Comparison of ENCODE assay signal across 12 mouse cellular contexts in genomic region chr11:121544755-121545397, GRCm38 (mm10). TPM values are rescaled to one million over a fixed set of nuclear protein-coding genes. Genes with fewer than 3 reads are reported as not detected.
DNase-seq lines count a peak whose midpoint lies in the region; ATAC-seq lines count a peak whose summit lies in the region.
"Had no signal": no experiment of that assay in that cellular context is flagged by ENCODE, and none has a peak within 500 bp of the region (broad histone marks: within the 10 kb centered on the region; RNA-seq: fewer than 3 reads in every experiment).

No protein-coding gene starts in this region.

- intact Hi-C loops in left cerebral cortex, postnatal 14 days (cut with DNase I) = no loop called here

- peak; percentile 29 for DNase-seq in CD4-positive, CD25-positive, alpha-beta regulatory T cell, adult 2 months (ENCODE audit: low read depth, low spot score)
- DNase-seq in liver = no peak
- DNase-seq in liver, embryonic 13.5 days = no peak
- no peak for DNase-seq in retina, embryonic 14.5 days (ENCODE audit: low spot score)
- DNase-seq in left cerebral cortex, postnatal 14 days (ENCODE audit: low spot score in 2 of 2) = no peak
- DNase-seq: gastrocnemius, postnatal 10 days; right cerebral cortex, postnatal 14 days had no signal

- H3K4me1 ChIP-seq in liver, embryonic 12.5 days = peaks cover 80% of the 10 kb centered on the region
- peaks cover 83% of the 10 kb centered on the region for H3K4me1 ChIP-seq in liver, embryonic 13.5 days (replicated peaks)
- peaks cover 34% of the 10 kb centered on the region for H3K4me1 ChIP-seq in stomach, embryonic 16.5 days (ENCODE audit: control insufficient read depth, insufficient read depth, low read length)

- H3K36me3 ChIP-seq in liver, embryonic 12.5 days = peaks cover 39% of the 10 kb centered on the region
- H3K36me3 ChIP-seq in liver, embryonic 13.5 days = peaks cover 24% of the 10 kb centered on the region
- H3K36me3 ChIP-seq in stomach, embryonic 16.5 days (ENCODE audit: control insufficient read depth, insufficient read depth, low read length) = no peaks in the 10 kb centered on the region

- ATAC-seq in CD4-positive, CD25-positive, alpha-beta regulatory T cell, adult 4 months = no peak
- ATAC-seq in liver, embryonic 12.5 days = no peak
- no peak for ATAC-seq in liver, embryonic 13.5 days (ENCODE audit: low read depth)
- ATAC-seq in stomach, embryonic 16.5 days (ENCODE audit: insufficient read depth, low FRiP score) = peak; percentile 50; the same call in 1 of the 2 replicates

- no peak overlapping the region for H3K4me3 ChIP-seq in liver, embryonic 12.5 days
- no peak overlapping the region for H3K4me3 ChIP-seq in liver, embryonic 13.5 days (replicated peaks)
- no peak overlapping the region for H3K4me3 ChIP-seq in stomach, embryonic 16.5 days (replicated peaks; ENCODE audit: low read length)
- H3K4me3 ChIP-seq: hindbrain, embryonic 15.5 days had no signal

- no peaks in the 10 kb centered on the region for H3K27me3 ChIP-seq in liver, embryonic 12.5 days (replicated peaks)
- H3K27me3 ChIP-seq in liver, embryonic 13.5 days = no peaks in the 10 kb centered on the region
- no peaks in the 10 kb centered on the region for H3K27me3 ChIP-seq in stomach, embryonic 16.5 days (ENCODE audit: control insufficient read depth, insufficient read depth, low read length)
- H3K27me3 ChIP-seq: hindbrain, embryonic 15.5 days had no signal

- 0 out of 2 replicates have a peak overlapping the region, but pooled peaks have one; percentile 61 for H3K9ac ChIP-seq in liver, embryonic 12.5 days
- H3K9ac ChIP-seq in liver, embryonic 13.5 days = peak overlapping the region; percentile 42
- H3K9ac ChIP-seq in stomach, embryonic 16.5 days (ENCODE audit: low read length) = peak overlapping the region; percentile 53
- H3K9ac ChIP-seq: hindbrain, embryonic 15.5 days had no signal

- WGBS in liver, embryonic 12.5 days (ENCODE audit: insufficient replicate concordance) = 70% methylated on average over 7 of the region's 7 CpGs
- WGBS in liver, embryonic 13.5 days (ENCODE audit: insufficient replicate concordance) = 75% methylated on average over 7 of the region's 7 CpGs
- WGBS in stomach, embryonic 16.5 days = 44% methylated on average over 7 of the region's 7 CpGs

- H3K4me2 ChIP-seq in liver, embryonic 12.5 days = no peak overlapping the region
- H3K4me2 ChIP-seq in liver, embryonic 13.5 days = 0 out of 2 replicates have a peak overlapping the region, but pooled peaks have one; percentile 8
- H3K4me2 ChIP-seq in stomach, embryonic 16.5 days (ENCODE audit: low read depth, low read length) = peak overlapping the region; percentile 22; the same call in 1 of the 2 replicates
- H3K4me2 ChIP-seq: hindbrain, embryonic 15.5 days had no signal

- peak overlapping the region; percentile 97 for H3K27ac ChIP-seq in liver, embryonic 12.5 days
- H3K27ac ChIP-seq in liver, embryonic 13.5 days = peak overlapping the region; percentile 97
- H3K27ac ChIP-seq in stomach, embryonic 16.5 days (ENCODE audit: low read length) = peak overlapping the region; percentile 95
- H3K27ac ChIP-seq: hindbrain, embryonic 15.5 days had no signal

- H3K9me3 ChIP-seq in liver, embryonic 12.5 days (replicated peaks) = no peaks in the 10 kb centered on the region
- no peaks in the 10 kb centered on the region for H3K9me3 ChIP-seq in liver, embryonic 13.5 days (replicated peaks)
- H3K9me3 ChIP-seq in stomach, embryonic 16.5 days (replicated peaks; ENCODE audit: control insufficient read depth, low read length) = no peaks in the 10 kb centered on the region
- H3K9me3 ChIP-seq: hindbrain, embryonic 15.5 days had no signal

RNA-seq across cellular contexts. Expression of gene Zfp750, which starts 25.7 kb away (rescaled TPM):
- 1 to 10 TPM in 1 of 2 experiments, under 1 TPM in 1; 0.65 to 1.6 TPM for polyA plus RNA-seq in CD4-positive, CD25-positive, alpha-beta regulatory T cell, adult 4 months (2017; shearing (Covaris generic))
- polyA plus RNA-seq in liver, embryonic 12.5 days (2016; fragmentation: Nextera tagmentation; extraction: Ambion mirVana) = 0.24 and 0.35 TPM in 2 replicates
- polyA plus RNA-seq in liver, embryonic 13.5 days (2015; fragmentation: Nextera tagmentation; extraction: Ambion mirVana) = 0.22 and 0.30 TPM in 2 replicates
- polyA plus RNA-seq in stomach, embryonic 16.5 days (2015; fragmentation: Nextera tagmentation; extraction: Ambion mirVana) = 18.3 and 25.8 TPM in 2 replicates
- total RNA-seq in left cerebral cortex, postnatal 14 days (2021) = not detected
- total RNA-seq: gastrocnemius, postnatal 10 days; left cerebral cortex, adult 18-20 months had no signal
